Mouse (Mus musculus) heart, adult 2 months (tissue): ENCODE measurements around the gene Gnpda2. TPM values are rescaled to one million over a fixed set of nuclear protein-coding genes. Genes with fewer than 3 reads are reported as not detected.

ENCODE experiments used
- DNase-seq, 2 experiments: peaks; one replicate each; pipeline ENCODE4 v3.0.0; 2021
- H3K27ac ChIP-seq: fragments of 200-600 bp; 2 replicates; pipeline ENCODE4 v1.8.1; 2022
- H3K27me3 ChIP-seq: fragments of 200-500 bp; 2 replicates; pipeline ENCODE4 v1.6.1; 2012; ENCODE audit warnings: mild to moderate bottlenecking, low read length, inconsistent platforms, mixed read lengths; ENCODE audit not compliant: control insufficient read depth, insufficient read depth
- H3K36me3 ChIP-seq: fragments of 200-500 bp; 2 replicates; pipeline ENCODE4 v1.6.1; 2012; ENCODE audit warnings: low read length, inconsistent platforms; ENCODE audit not compliant: control insufficient read depth, insufficient read depth
- H3K4me1 ChIP-seq: fragments of 200-500 bp; 2 replicates; pipeline ENCODE4 v1.6.1; 2011; ENCODE audit warnings: low read length; ENCODE audit not compliant: control insufficient read depth, insufficient read depth
- H3K4me3 ChIP-seq: fragments of 200-600 bp; 2 replicates; pipeline ENCODE4 v1.8.1; 2022
- H3K79me2 ChIP-seq: fragments of 200-500 bp; replicated peaks from 2 replicates; pipeline ENCODE4 v1.6.1; 2012; ENCODE audit warnings: mild to moderate bottlenecking, inconsistent platforms, low read length, moderate library complexity, mixed read lengths; ENCODE audit not compliant: control insufficient read depth, insufficient read depth
- H3K9ac ChIP-seq: fragments of 200-500 bp; 2 replicates; pipeline ENCODE4 v1.6.1; 2012; ENCODE audit warnings: low read depth, mild to moderate bottlenecking, control low read depth, inconsistent platforms, low read length, mixed read lengths
- CTCF ChIP-seq: fragments of 200-600 bp; IDR thresholded peaks from 2 replicates; pipeline ENCODE4 v1.8.1; 2022; ENCODE audit warnings: antibody characterized with exemption, mild to moderate bottlenecking, moderate library complexity
- EP300 ChIP-seq: fragments of 200-500 bp; IDR thresholded peaks from 2 replicates; pipeline ENCODE4 v1.6.1; 2011; ENCODE audit warnings: low read depth, low read length, control low read depth; ENCODE audit not compliant: insufficient read depth
- POLR2A ChIP-seq: fragments of 200-500 bp; IDR thresholded peaks from 2 replicates; pipeline ENCODE4 v1.6.1; 2011; ENCODE audit warnings: mild to moderate bottlenecking, low read depth, low read length, control low read depth; ENCODE audit not compliant: insufficient read depth
- WGBS: fragments of 180-500 bp; shearing (Covaris S2); methylation state at CpG from one replicate; pipeline ENCODE4 v1.1.7; 2018; 5-methylcytosine and 5-hydroxymethylcytosine counted together
- intact Hi-C: fragments of 180-260 bp; cut with DNase I; formaldehyde crosslinking; loops from one replicate; pipeline ENCODE4 v1.15.1; 2025
- long read RNA-seq: library from polyadenylated mRNA; stranded (forward); transcript quantifications from one replicate; pipeline ENCODE4 v2.0.0, GENCODE M21; 2021
- polyA plus RNA-seq: library from polyadenylated mRNA; depleted of rRNA; stranded (reverse); fragments of >200 nt; gene quantifications from 2 replicates; pipeline ENCODE4 v1.2.3, GENCODE M21; 2012; rRNA removed
- total RNA-seq, 2 experiments: library from RNA; stranded (reverse); gene quantifications; 2 replicates each; pipeline ENCODE4 v1.2.3; 2021

The Gnpda2 gene
- 10 to 100 TPM in 1 of 2 experiments, 1 to 10 TPM in 1; 9.4 to 11.1 TPM for total RNA-seq
- polyA plus RNA-seq, result 11.4 and 12.4 TPM in 2 replicates
- long read RNA-seq, transcript Gnpda2-201 (7 exons, 1,894 nt), result major isoform, 13 of 17 reads
- long read RNA-seq, partial matches to known transcripts, result 0 of 17 reads
- long read RNA-seq, other reads (novel, unspliced or antisense), result 1 of 17 reads

DNA sequence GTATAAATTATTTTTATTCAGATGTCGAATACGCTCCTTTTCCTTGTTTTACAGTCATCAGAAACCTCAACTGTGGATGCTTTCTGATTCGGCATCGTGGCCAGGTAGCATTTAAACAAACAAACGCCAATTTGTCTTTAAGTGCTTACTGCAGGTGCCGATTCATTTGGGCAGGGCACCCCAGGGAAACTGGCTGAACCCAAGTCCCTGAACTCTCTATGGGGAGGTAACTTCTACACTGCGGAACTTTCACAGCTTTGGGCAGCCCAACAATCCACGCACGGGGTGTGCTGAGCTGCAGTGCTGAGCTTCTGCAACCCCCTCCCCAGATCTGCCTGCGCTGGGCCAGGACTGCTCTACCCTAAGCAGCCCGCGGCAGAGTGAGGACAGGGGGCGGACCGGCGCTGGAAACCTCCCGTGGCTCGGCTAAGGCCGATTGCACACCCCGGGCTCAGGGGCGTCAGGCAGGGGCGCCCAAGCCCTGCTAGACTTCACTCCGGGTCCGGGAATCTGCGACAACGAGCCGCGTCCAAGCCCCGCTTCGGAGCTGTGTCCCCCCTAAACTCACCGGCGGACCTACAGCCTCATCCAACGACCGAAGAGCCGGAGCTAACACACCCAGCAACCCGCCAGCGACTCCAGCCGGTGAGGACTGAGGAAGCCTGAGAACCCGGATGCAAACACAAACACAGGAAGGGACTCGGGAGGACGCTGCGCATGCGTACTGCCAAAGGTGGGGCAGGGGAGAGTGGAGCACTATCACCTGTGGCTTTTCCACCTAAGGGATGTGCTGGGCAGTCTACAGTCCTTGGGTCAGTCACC is at the start of gene Gnpda2:
TSS of gene Gnpda2 (minus strand) at position 701 of the 822 bp plus-strand sequence.
- peak within 1 kb of the TSS; percentile 87 for H3K9ac ChIP-seq
- peak; percentile 84 to 87 for DNase-seq
- H3K27ac ChIP-seq, result peak within 1 kb of the TSS; percentile 79
- H3K36me3 ChIP-seq, result peaks cover 5% of the 10 kb centered on the region; the same call in 1 of the 2 replicates
- peak; percentile 56 for TF ChIP-seq CTCF
- peak; percentile 89 for TF ChIP-seq POLR2A
- TF ChIP-seq EP300, result 0 out of 2 replicates have a peak, but pooled peaks have one; percentile 41
- H3K27me3 ChIP-seq, result no peaks in the 10 kb centered on the region
- H3K79me2 ChIP-seq, result no peaks in the 10 kb centered on the region
- WGBS, result 3% methylated on average over 42 of the region's 42 CpGs
- peak within 1 kb of the TSS; percentile 76 for H3K4me3 ChIP-seq
- H3K4me1 ChIP-seq, result peaks cover 3% of the 10 kb centered on the region; the same call in 1 of the 2 replicates
- intact Hi-C loops, result loop anchor here (2.0 kb wide), 1 partner anchor 35 kb away; the partner anchor contains the start of gene Guf1

DNA sequence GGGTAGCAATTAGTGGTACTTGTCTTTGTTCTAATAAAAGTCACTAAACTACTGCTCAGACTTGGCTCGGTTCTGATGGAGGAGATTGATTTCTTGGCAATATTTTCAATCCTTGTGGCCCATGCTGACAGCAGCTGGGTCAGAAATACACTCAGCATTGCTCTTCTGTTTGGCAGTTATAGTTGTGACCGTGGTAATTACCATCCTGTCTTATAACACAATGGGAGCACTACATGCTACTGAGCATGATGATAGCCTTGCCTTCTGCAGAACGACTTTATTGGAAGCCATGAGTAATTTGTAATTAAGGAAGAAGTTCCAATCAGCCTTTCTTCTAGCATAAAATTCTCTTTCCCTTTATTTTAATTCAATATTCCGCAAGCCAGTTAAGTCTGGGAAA is 42.6 kb upstream of the Gnpda2 start:
- 59% methylated on average over 4 of the region's 4 CpGs for WGBS

DNA sequence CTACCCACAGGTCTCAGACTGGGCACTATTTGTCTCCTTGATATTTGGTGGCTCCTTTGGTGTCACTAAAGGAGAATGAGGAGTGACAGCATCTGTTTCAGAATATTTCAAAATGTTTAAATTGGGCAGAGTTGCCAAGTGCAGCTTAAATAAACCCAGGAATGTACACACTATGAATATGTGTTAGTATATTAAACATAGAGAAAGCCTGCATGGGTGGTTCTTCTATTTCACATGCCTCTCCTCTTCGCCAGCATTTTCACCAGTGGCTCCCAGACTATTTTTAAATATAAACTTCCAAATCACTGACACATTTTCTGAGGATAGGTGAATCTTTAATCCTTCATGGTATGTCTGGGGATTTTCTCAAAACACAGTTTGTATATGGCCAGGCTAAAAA is 28.8 kb upstream of the Gnpda2 start:
- WGBS, result 72% methylated on average over 1 of the region's 1 CpGs
- H3K9ac ChIP-seq, result no peak overlapping the region
- H3K79me2 ChIP-seq, result no peaks in the 10 kb centered on the region
- H3K27me3 ChIP-seq, result no peaks in the 10 kb centered on the region
- no peaks in the 10 kb centered on the region for H3K36me3 ChIP-seq
- no peak overlapping the region for H3K4me3 ChIP-seq
- TF ChIP-seq POLR2A (no peak), CTCF (no peak), EP300 (no peak)
- H3K27ac ChIP-seq, result no peak overlapping the region
- intact Hi-C loops, result no loop called here
- DNase-seq, result no peak
- H3K4me1 ChIP-seq, result no peaks in the 10 kb centered on the region

More for the DNA sequence above, 42.6 kb upstream of the Gnpda2 start:
- Histone ChIP-seq H3K36me3 (no peaks in the 10 kb centered on the region), H3K27ac (no peak overlapping the region), H3K4me1 (no peaks in the 10 kb centered on the region), H3K79me2 (no peaks in the 10 kb centered on the region), H3K9ac (no peak overlapping the region), H3K4me3 (no peak overlapping the region), H3K27me3 (no peaks in the 10 kb centered on the region)
- TF ChIP-seq CTCF (no peak), EP300 (no peak), POLR2A (no peak)
- intact Hi-C loops, result no loop called here
- DNase-seq, result no peak

DNA sequence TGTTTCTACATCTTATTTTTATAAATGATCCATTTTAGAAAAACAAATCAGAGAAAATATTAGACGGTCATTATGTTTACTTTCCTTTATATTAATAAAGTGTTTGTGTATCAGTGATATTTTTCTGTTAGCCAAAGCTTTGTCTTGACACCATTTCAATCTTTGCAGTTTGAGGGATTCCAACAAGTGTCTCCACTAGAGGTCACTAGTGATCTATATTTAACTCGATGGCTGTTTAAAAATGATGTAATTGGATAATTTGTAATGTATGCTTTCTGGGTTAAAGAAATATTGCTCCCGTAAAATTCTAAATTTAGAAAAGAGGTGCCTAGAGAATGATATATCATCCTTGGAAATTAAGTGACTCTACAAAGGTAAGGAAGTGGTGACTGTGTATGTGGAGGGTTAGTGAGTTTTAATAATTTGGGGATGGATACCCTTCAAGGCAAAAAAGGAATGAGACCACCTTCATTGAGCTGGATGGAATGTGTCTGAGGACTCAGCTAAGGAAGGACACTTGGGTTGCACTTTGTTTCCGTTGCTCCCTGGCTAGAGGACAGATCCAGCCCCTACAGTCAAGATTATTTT is 21.2 kb upstream of the Gnpda2 start:
- H3K27me3 ChIP-seq, result no peaks in the 10 kb centered on the region
- intact Hi-C loops, result loop anchor here (10.0 kb wide), 1 partner anchor 231 kb away; no protein-coding TSS in a partner anchor
- H3K4me3 ChIP-seq, result no peak overlapping the region
- H3K27ac ChIP-seq, result no peak overlapping the region
- peak; percentile 81 for TF ChIP-seq CTCF
- no peak for TF ChIP-seq POLR2A
- DNase-seq, result no peak
- H3K36me3 ChIP-seq, result no peaks in the 10 kb centered on the region
- 14% methylated on average over 4 of the region's 4 CpGs for WGBS
- H3K79me2 ChIP-seq, result no peaks in the 10 kb centered on the region
- no peaks in the 10 kb centered on the region for H3K4me1 ChIP-seq
- H3K9ac ChIP-seq, result no peak overlapping the region

DNA sequence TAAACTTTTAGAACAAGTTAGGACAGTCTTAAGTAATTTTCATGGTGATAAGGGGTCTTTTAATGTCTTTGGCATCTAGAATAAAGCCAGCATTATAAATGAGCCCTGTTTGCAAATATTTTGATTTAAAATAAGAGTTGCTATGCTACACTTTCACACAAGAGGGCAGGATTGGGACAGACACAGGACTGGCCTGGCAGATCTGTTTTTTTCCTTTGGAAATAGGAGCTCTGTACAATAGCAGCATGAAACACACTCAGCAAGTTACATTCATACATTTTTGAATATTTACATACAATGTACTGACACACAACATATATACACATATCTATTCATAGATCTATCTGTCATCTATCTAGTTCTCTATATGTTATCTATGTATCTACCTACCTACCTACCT is 8.9 kb upstream of the Gnpda2 start:
- intact Hi-C loops, result no loop called here
- no peaks in the 10 kb centered on the region for H3K36me3 ChIP-seq
- H3K27me3 ChIP-seq, result no peaks in the 10 kb centered on the region
- no peak overlapping the region for H3K27ac ChIP-seq
- no peak overlapping the region for H3K9ac ChIP-seq
- DNase-seq, result no peak
- H3K4me1 ChIP-seq, result no peaks in the 10 kb centered on the region
- no peak overlapping the region for H3K4me3 ChIP-seq
- TF ChIP-seq EP300 (no peak), CTCF (peak; percentile 62)
- H3K79me2 ChIP-seq, result no peaks in the 10 kb centered on the region
